Mouse (Mus musculus): ENCODE measurements around the gene Fgg. TPM values are rescaled to one million over a fixed set of nuclear protein-coding genes. Genes with fewer than 3 reads are reported as not detected.

The Fgg gene
- total RNA-seq, 2 experiments from 2014 or later = not detected

Other genes starting within 250 kb of the Fgg start
- under 1 TPM; 0.71 to 0.77 TPM for gene Rbm46, start 131.2 kb upstream of the Fgg start, total RNA-seq (2021)
- not detected for gene Lrat, start 103.8 kb upstream of the Fgg start, total RNA-seq (2021)
- gene Fga, start 18.4 kb downstream of the Fgg start, total RNA-seq (2021) = under 1 TPM; 0.17 to 0.28 TPM
- not detected for gene Fgb, start 42.1 kb downstream of the Fgg start, total RNA-seq (2021)
- gene Plrg1, start 47.8 kb downstream of the Fgg start, total RNA-seq (2021) = 10 to 100 TPM; 45.0 to 51.1 TPM
- gene Dchs2, start 120.2 kb downstream of the Fgg start, total RNA-seq (2021) = 1 to 10 TPM; 3.6 to 3.7 TPM

All from layer of hippocampus, postnatal 25 days (tissue).